Mouse (Mus musculus) MEL (cell line): ENCODE data around the gene Gpr108. TPM values are rescaled to one million over a fixed set of nuclear protein-coding genes. Genes with fewer than 3 reads are reported as not detected.

Experiments
- DNase-seq: peaks from one replicate; pipeline ENCODE4 v3.0.0; 2011; ENCODE audit warnings: low read depth, low spot score
- H3K27ac ChIP-seq: 2 replicates; pipeline ENCODE4 v1.5.1; 2012; ENCODE audit warnings: low read depth, mild to moderate bottlenecking, control low read depth, low read length, moderate library complexity; ENCODE audit not compliant: control insufficient read depth
- H3K27me3 ChIP-seq, 2 experiments: fragments of 150-350 bp in 1 of 2; sonication (generic) in 1 of 2; 2 replicates each; pipeline ENCODE4 v1.6.1; 2012; ENCODE audit warnings: low read length in 2 of 2, mild to moderate bottlenecking in 2 of 2, improper control_type of control experiment in 1 of 2, moderate library complexity in 1 of 2; ENCODE audit not compliant: insufficient read depth in 2 of 2, control insufficient read depth in 1 of 2
- H3K36me3 ChIP-seq, 2 experiments: 2 replicates each; pipeline ENCODE4 v1.6.1; 2012 to 2014; ENCODE audit warnings: low read length in 2 of 2, improper control_type of control experiment in 1 of 2, inconsistent platforms in 1 of 2, mild to moderate bottlenecking in 1 of 2; ENCODE audit not compliant: insufficient read depth in 2 of 2, control insufficient read depth in 1 of 2
- H3K4me1 ChIP-seq, 2 experiments: fragments of 150-350 bp in 1 of 2; sonication (generic) in 1 of 2; 2 replicates each; pipeline ENCODE4 v1.6.1; 2012; ENCODE audit warnings: low read length in 2 of 2, improper control_type of control experiment in 1 of 2, mild to moderate bottlenecking in 1 of 2; ENCODE audit not compliant: insufficient read depth in 2 of 2, control insufficient read depth in 1 of 2
- H3K4me3 ChIP-seq, 2 experiments: fragments of 150-350 bp in 1 of 2; sonication (generic) in 1 of 2; 2 replicates each; pipeline ENCODE4 v1.5.1; 2012; ENCODE audit warnings: low read depth in 2 of 2, low read length in 2 of 2, mild to moderate bottlenecking in 2 of 2, moderate library complexity in 2 of 2, control low read depth in 1 of 2, improper control_type of control experiment in 1 of 2; ENCODE audit not compliant: control insufficient read depth in 1 of 2, insufficient read depth in 1 of 2
- H3K79me2 ChIP-seq: 2 replicates; pipeline ENCODE4 v1.6.1; 2012; ENCODE audit warnings: mild to moderate bottlenecking, low read length, moderate library complexity; ENCODE audit not compliant: control insufficient read depth, poor library complexity, insufficient read depth
- H3K9ac ChIP-seq: 2 replicates; pipeline ENCODE4 v1.6.1; 2012; ENCODE audit warnings: low read depth, mild to moderate bottlenecking, control low read depth, low read length, moderate library complexity; ENCODE audit not compliant: control insufficient read depth, poor library complexity, severe bottlenecking
- H3K9me3 ChIP-seq: fragments of 150-350 bp; sonication (generic); replicated peaks from 2 replicates; pipeline ENCODE4 v1.6.1; 2012; ENCODE audit warnings: mild to moderate bottlenecking, low read length, improper control_type of control experiment, moderate library complexity; ENCODE audit not compliant: insufficient read depth
- BHLHE40 ChIP-seq: IDR thresholded peaks from 2 replicates; pipeline ENCODE4 v1.6.1; 2012; ENCODE audit warnings: low read depth, mild to moderate bottlenecking, inconsistent platforms, low read length, improper control_type of control experiment, borderline replicate concordance
- CHD1 ChIP-seq: IDR thresholded peaks from 2 replicates; pipeline ENCODE4 v1.6.1; 2012; ENCODE audit warnings: low read depth, mild to moderate bottlenecking, inconsistent platforms, low read length, improper control_type of control experiment
- CHD2 ChIP-seq: IDR thresholded peaks from 2 replicates; pipeline ENCODE4 v1.6.1; 2011; ENCODE audit warnings: low read length, improper control_type of control experiment
- CTCF ChIP-seq, 3 experiments: IDR thresholded peaks in 2 of 3; conservative IDR thresholded peaks in 1 of 3; 2 replicates each; pipeline ENCODE4 v1.5.1; 2011 to 2012; ENCODE audit warnings: low read length in 3 of 3, low read depth in 2 of 3, mild to moderate bottlenecking in 2 of 3, improper control_type of control experiment in 1 of 3, inconsistent platforms in 1 of 3, mixed read lengths in 1 of 3, moderate library complexity in 1 of 3; ENCODE audit not compliant: control insufficient read depth in 1 of 3, insufficient read depth in 1 of 3, poor library complexity in 1 of 3, severe bottlenecking in 1 of 3
- ELF1 ChIP-seq: IDR thresholded peaks from 2 replicates; pipeline ENCODE4 v1.6.1; 2014; ENCODE audit warnings: low read depth, mild to moderate bottlenecking, inconsistent platforms, low read length, improper control_type of control experiment, moderate library complexity
- ETS1 ChIP-seq: IDR thresholded peaks from 2 replicates; pipeline ENCODE4 v1.6.1; 2012; ENCODE audit warnings: low read depth, mild to moderate bottlenecking, inconsistent platforms, low read length, improper control_type of control experiment, moderate library complexity
- GABPA ChIP-seq: IDR thresholded peaks from 2 replicates; pipeline ENCODE4 v1.6.1; 2012; ENCODE audit warnings: low read depth, mild to moderate bottlenecking, inconsistent platforms, low read length, improper control_type of control experiment, moderate library complexity
- GATA1 ChIP-seq: IDR thresholded peaks from 2 replicates; pipeline ENCODE4 v1.6.1; 2011; ENCODE audit warnings: low read depth, low read length, improper control_type of control experiment
- HCFC1 ChIP-seq: IDR thresholded peaks from 2 replicates; pipeline ENCODE4 v1.6.1; 2012; ENCODE audit warnings: low read depth, mild to moderate bottlenecking, inconsistent platforms, low read length, improper control_type of control experiment, moderate library complexity
- JUND ChIP-seq: IDR thresholded peaks from 2 replicates; pipeline ENCODE4 v1.6.1; 2011; ENCODE audit warnings: low read depth, mild to moderate bottlenecking, improper control_type of control experiment, low read length
- MAFK ChIP-seq: IDR thresholded peaks from 2 replicates; pipeline ENCODE4 v1.6.1; 2011; ENCODE audit warnings: low read depth, mild to moderate bottlenecking, low read length, improper control_type of control experiment, borderline replicate concordance
- MAX ChIP-seq: IDR thresholded peaks from 2 replicates; pipeline ENCODE4 v1.6.1; 2011; ENCODE audit warnings: low read length, improper control_type of control experiment
- MAZ ChIP-seq: IDR thresholded peaks from 2 replicates; pipeline ENCODE4 v1.6.1; 2012; ENCODE audit warnings: low read depth, mild to moderate bottlenecking, inconsistent platforms, low read length, improper control_type of control experiment
- MEF2A ChIP-seq: IDR thresholded peaks from 2 replicates; pipeline ENCODE4 v1.6.1; 2014; ENCODE audit warnings: low read depth, mild to moderate bottlenecking, inconsistent platforms, low read length, improper control_type of control experiment; ENCODE audit not compliant: poor library complexity, insufficient replicate concordance, severe bottlenecking; ENCODE audit errors: extremely low read depth
- MXI1 ChIP-seq: IDR thresholded peaks from 2 replicates; pipeline ENCODE4 v1.6.1; 2011; ENCODE audit warnings: mild to moderate bottlenecking, low read depth, low read length, improper control_type of control experiment
- MYB ChIP-seq: IDR thresholded peaks from 2 replicates; pipeline ENCODE4 v1.6.1; 2011; ENCODE audit warnings: mild to moderate bottlenecking, low read depth, low read length, improper control_type of control experiment
- MYC ChIP-seq: IDR thresholded peaks from 2 replicates; pipeline ENCODE4 v1.6.1; 2011; ENCODE audit warnings: low read depth, mild to moderate bottlenecking, low read length, improper control_type of control experiment, moderate library complexity
- NELFE ChIP-seq: IDR thresholded peaks from 2 replicates; pipeline ENCODE4 v1.6.1; 2011; ENCODE audit warnings: low read depth, low read length, improper control_type of control experiment
- NRF1 ChIP-seq: IDR thresholded peaks from 2 replicates; pipeline ENCODE4 v1.6.1; 2014; ENCODE audit warnings: low read depth, mild to moderate bottlenecking, inconsistent platforms, low read length, improper control_type of control experiment, moderate library complexity; ENCODE audit not compliant: poor library complexity, insufficient read depth, severe bottlenecking
- POLR2A ChIP-seq, 2 experiments: IDR thresholded peaks; 2 replicates each; pipeline ENCODE4 v1.6.1; 2011 to 2012; ENCODE audit warnings: low read length in 2 of 2, mild to moderate bottlenecking in 2 of 2, control low read depth in 1 of 2, improper control_type of control experiment in 1 of 2, low read depth in 1 of 2, moderate library complexity in 1 of 2; ENCODE audit not compliant: control insufficient read depth in 1 of 2, insufficient read depth in 1 of 2, poor library complexity in 1 of 2
- POLR2AphosphoS2 ChIP-seq: IDR thresholded peaks from 2 replicates; pipeline ENCODE4 v1.6.1; 2011; ENCODE audit warnings: low read length, improper control_type of control experiment
- RAD21 ChIP-seq: IDR thresholded peaks from 2 replicates; pipeline ENCODE4 v1.6.1; 2011; ENCODE audit warnings: mild to moderate bottlenecking, low read depth, low read length, improper control_type of control experiment
- RCOR1 ChIP-seq: IDR thresholded peaks from 2 replicates; pipeline ENCODE4 v1.6.1; 2012; ENCODE audit warnings: low read depth, mild to moderate bottlenecking, inconsistent platforms, low read length, improper control_type of control experiment
- SMC3 ChIP-seq: IDR thresholded peaks from 2 replicates; pipeline ENCODE4 v1.6.1; 2011; ENCODE audit warnings: low read depth, low read length, improper control_type of control experiment
- TCF12 ChIP-seq: IDR thresholded peaks from 2 replicates; pipeline ENCODE4 v1.6.1; 2014; ENCODE audit warnings: low read depth, mild to moderate bottlenecking, inconsistent platforms, low read length, improper control_type of control experiment, moderate library complexity
- UBTF ChIP-seq: IDR thresholded peaks from 2 replicates; pipeline ENCODE4 v1.6.1; 2012; ENCODE audit warnings: low read depth, mild to moderate bottlenecking, inconsistent platforms, low read length, improper control_type of control experiment, moderate library complexity, borderline replicate concordance; ENCODE audit not compliant: insufficient read depth
- USF1 ChIP-seq: IDR thresholded peaks from 2 replicates; pipeline ENCODE4 v1.6.1; 2014; ENCODE audit warnings: low read depth, mild to moderate bottlenecking, inconsistent platforms, low read length, improper control_type of control experiment, moderate library complexity
- ZKSCAN1 ChIP-seq: IDR thresholded peaks from 2 replicates; pipeline ENCODE4 v1.6.1; 2012; ENCODE audit warnings: low read depth, mild to moderate bottlenecking, inconsistent platforms, low read length, improper control_type of control experiment, moderate library complexity
- polyA plus RNA-seq, 2 experiments: library from polyadenylated mRNA; stranded (reverse) in 1 of 2; unstranded in 1 of 2; fragments of >175 nt in 1 of 2; fragments of >200 nt in 1 of 2; gene quantifications; 2 replicates each; pipeline versions ENCODE4 v1.2.1 to v1.2.4; 2012; ENCODE audit warnings: low replicate concordance in 2 of 2, low read depth in 1 of 2; ENCODE audit not compliant: insufficient read length in 2 of 2, insufficient read depth in 1 of 2, missing spikeins in 1 of 2
- total RNA-seq: library from RNA; depleted of rRNA; stranded (reverse); fragments of 300-350 nt; gene quantifications from 2 replicates; pipeline ENCODE4 v1.2.3, GENCODE M21; 2012

Gpr108 gene
- total and polyA plus RNA-seq, 3 experiments: 21.8 to 35.9 TPM; not detected in 1

- TF ChIP-seq GATA1 (no peak), MEF2A (no peak), CHD1 (peak; percentile 78; the same call in 1 of the 2 replicates), GABPA (no peak), POLR2AphosphoS2 (no peak), JUND (no peak), TCF12 (peak; percentile 19; the same call in 1 of the 2 replicates), SMC3 (peak; percentile 43), POLR2A (IDR thresholded peaks at IDR 0.05; ENCODE audit: control insufficient read depth in 1 of 2, insufficient read depth in 1 of 2, low read depth in 1 of 2, low read length in 2 of 2, poor library complexity in 1 of 2) (peak in 1 of 2 experiments; percentile 36; a peak in 1 of 4 replicates), MAFK (no peak), RCOR1 (no peak), UBTF (no peak), RAD21 (peak; percentile 62), CTCF (IDR thresholded peaks at IDR 0.05 in 2 of 3, conservative IDR thresholded peaks at IDR 0.05 in 1 of 3; ENCODE audit: control insufficient read depth in 1 of 3, insufficient read depth in 1 of 3, low read depth in 2 of 3, low read length in 3 of 3, poor library complexity in 1 of 3, severe bottlenecking in 1 of 3) (peak; percentile 82 to 94 (median 94)), HCFC1 (peak; percentile 64), ZKSCAN1 (no peak), MXI1 (peak; percentile 78; the same call in 1 of the 2 replicates), MYB (no peak), ETS1 (no peak), BHLHE40 (peak; percentile 54; the same call in 1 of the 2 replicates), ELF1 (peak; percentile 5; the same call in 1 of the 2 replicates), CHD2 (no peak), USF1 (no peak), NRF1 (no peak), MAZ (peak; percentile 12; the same call in 1 of the 2 replicates)
- TF ChIP-seq, all 39 proteins: peak for 16
Observed at GRCm38 (mm10) chr17:57276634-57277121, 28.4 kb upstream of the Gpr108 start (continued).

- H3K27ac ChIP-seq: peak overlapping the region; percentile 73
- TF ChIP-seq RCOR1: no peak
- no peak for TF ChIP-seq USF1
- TF ChIP-seq NELFE: peak; percentile 11; the same call in 1 of the 2 replicates
- TF ChIP-seq MYC: no peak
- TF ChIP-seq MAX: no peak
- TF ChIP-seq, all 39 proteins: peak for 1
- Histone ChIP-seq H3K9me3 (no peaks in the 10 kb centered on the region), H3K4me3 (peak overlapping the region; percentile 68 to 81), H3K4me1 (peaks cover 3 to 29% of the 10 kb centered on the region in 2 experiments; a peak in 3 of 4 replicates), H3K9ac (peak overlapping the region; percentile 74), H3K27me3 (no peaks in the 10 kb centered on the region), H3K79me2 (peaks cover 20% of the 10 kb centered on the region), H3K36me3 (peaks cover 0 to 12% of the 10 kb centered on the region in 2 experiments; a peak in 2 of 4 replicates)
- no peak for DNase-seq
Observed at GRCm38 (mm10) chr17:57275997-57276351, 27.7 kb upstream of the Gpr108 start.
